Mouse (Mus musculus) thymus, postnatal 0 days (tissue): Measurements from ENCODE around the gene 2310030G06Rik. TPM values are rescaled to one million over a fixed set of nuclear protein-coding genes. Genes with fewer than 3 reads are reported as not detected.

Experiments
- DNase-seq: peaks from one replicate; pipeline ENCODE4 v3.0.0-alpha.2; 2015; ENCODE audit warnings: low spot score
- polyA plus RNA-seq: library from polyadenylated mRNA; unstranded; fragments of >200 nt; fragmentation: Nextera tagmentation; extraction: Ambion mirVana; gene quantifications from 2 replicates; pipeline ENCODE4 v1.2.1, GENCODE M21; 2015

Gene 2310030G06Rik
- polyA plus RNA-seq, 1 experiment from 2014 or later, result 6.2 TPM

DNA sequence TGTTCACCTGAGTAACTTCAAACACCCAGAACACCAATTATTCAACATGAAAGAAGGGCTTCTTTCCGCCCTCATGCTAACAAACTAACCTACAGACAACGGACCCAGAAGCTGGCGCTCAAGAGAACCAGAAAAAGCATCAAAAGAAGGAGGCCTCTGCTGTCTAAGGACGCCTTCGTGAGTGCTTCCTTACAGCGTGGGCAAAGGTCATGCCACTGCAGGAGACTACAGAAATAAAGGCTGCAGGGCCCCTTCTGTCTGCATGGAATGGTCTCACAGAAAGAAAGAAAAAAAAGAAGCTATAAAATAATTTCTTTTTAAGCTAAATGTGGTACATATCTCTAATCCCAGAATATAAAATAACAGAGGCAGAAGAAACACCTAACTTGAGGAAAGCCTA, 41.4 kb downstream of the 2310030G06Rik start:
- DNase-seq, result no peak

DNA sequence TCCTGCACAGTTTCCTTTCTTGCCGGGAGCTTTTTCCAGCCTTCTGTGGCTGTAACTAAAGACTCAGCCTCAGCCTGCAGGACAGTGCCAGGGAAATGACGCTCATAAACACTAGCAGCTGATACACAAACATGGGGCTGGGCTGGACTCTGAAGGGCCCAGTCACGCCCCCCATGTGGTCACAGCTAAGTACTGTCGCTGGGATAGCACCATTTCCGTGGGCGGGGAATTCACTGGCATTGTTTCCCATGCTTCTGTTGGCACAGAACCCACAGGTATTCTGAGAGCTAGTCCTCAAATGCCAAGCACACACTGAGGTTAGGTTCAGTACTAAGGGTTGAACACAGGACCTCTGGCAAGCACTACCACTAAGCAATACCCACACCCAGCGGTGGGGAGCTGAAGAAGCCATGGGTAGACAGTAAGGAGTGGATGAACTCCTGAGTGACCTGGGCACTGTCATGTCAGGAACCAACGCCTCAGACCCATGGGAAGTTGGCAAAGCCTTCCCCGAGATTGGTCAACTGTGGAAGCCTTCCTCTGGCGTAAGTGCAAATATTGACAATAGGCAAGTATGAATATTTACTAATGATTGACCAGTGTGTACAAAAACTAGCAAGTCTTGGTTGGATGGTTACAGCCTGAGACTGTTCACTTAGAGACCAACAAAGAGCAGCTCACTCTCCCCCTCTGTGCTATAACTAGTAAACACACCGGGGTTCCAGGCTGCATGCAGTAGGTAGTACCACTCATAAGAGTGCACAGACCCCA, 45.2 kb downstream of the 2310030G06Rik start:
- no peak for DNase-seq

DNA sequence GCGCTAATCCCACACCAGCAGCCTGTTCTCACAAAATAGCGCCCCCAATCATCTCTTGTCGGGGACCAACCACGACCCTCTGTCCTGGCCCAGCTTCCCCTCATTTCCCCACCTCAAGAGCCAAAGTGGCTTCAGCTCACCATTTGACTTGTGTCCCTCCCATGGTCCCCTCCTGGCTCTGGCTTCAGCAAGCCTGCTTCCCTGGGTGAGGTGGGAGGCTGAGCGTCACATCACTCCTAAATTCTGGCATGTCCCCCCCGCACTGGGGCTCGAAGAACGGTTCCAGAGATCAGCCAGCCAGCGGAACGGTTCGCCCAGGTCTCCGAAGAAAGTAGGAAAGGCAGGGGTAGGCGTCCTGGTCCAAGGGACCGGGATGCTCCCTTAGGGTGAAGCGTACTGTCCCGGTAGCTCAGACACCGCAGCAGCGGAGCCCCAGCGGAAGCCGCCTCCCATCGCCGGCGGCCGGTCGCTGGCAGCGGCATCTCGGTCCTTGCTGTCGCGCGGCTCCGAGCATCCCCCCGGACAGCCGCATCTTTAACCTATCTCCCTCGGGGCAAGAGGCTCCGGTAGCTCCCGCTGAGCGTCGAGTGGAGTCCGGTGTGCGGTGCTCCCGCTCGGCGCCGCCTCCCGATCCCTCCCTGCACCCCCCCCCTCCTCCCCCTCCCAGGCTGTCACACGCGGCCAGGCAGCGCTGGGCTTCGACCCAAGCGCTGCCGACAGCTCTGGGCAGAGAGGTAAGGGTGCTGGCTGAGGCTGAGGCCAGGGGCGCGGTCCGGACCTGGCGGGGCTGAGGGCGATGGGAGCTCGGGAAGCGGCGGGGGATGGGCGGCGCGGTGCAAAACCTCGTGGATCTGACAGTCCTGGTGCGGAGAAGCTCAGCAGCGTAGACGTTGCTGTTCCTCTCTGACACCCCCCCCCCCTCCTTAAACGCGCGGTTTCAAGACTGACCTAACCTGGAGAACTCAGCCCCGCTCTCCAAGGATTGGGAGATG, 47.6 kb downstream of the 2310030G06Rik start:
- peak; percentile 14 for DNase-seq

DNA sequence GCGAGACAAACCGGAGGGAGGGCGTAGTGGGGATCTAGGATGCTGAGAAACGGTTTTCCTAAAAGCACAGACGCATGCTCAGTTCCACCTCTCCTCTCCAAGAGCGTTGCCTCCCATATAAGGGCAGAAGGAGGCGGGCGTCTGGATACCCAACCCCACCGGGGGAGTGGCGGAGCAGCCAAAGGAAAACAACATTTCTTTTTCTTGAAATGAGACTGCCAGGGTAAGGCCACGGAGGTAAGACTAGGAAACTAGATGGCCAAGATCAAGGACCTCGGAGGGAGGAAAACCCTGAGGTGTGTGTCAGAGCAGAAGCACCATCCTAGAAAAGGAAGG, 48.7 kb downstream of the 2310030G06Rik start:
- DNase-seq, result peak; percentile 33

DNA sequence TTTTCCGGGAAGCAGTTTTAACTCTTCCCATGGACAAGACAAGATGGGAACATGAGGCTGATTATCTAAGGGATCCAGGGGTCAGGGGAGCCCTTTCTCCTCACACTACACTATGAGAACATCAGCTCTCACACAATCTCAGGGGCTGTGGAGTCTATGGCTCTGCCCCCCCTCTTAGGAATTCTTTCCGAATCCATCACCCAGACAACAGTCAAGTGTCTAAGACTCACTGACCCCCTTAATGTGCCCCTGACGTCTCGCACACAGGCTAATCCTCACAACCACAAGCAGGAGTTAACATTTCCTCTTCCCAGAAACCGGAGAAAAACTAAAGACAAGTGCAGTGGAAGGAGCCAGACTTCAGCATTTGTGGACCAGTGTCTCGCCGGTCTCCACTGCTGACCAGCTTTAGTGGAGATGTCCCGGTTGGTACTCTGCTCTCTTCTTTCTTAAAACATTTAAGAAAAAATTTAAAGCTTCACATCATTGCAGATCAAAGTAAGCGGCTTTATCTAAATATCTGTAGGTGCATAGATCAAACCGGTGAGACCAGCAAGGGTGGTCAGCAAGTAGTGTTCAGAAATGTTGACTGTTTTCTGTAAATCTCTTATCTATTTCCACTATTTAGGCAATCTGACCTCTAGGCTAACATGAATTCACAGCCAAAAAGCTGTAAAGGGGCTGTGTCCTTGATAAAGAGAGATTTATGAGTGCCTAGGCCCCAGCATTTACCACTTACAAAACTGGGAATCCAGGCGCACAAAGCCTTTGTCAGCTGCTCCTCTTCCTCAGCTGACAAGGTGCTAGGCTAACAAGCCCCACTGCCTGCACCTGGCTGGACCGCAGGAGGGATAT, 49.3 kb downstream of the 2310030G06Rik start:
- DNase-seq, result no peak

DNA sequence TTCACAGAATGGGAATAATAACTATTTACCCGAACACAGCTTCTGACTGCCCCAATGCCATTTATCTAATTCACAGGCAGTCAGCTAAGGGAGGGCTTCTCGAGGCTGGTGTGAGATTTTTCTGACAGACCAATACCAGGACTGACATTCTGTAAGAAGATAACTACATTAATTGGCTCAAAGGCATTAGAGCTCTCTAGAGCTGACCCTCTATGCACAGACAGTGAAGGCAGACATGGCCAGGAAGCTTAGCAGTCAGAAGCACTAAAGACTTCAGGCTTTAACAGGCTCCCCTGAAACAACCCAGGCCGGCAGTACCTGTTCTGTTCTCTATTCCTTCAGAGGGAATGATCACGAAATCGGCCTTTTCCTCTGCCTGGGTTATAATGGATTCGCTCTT, 51.2 kb downstream of the 2310030G06Rik start:
- DNase-seq, result no peak

DNA sequence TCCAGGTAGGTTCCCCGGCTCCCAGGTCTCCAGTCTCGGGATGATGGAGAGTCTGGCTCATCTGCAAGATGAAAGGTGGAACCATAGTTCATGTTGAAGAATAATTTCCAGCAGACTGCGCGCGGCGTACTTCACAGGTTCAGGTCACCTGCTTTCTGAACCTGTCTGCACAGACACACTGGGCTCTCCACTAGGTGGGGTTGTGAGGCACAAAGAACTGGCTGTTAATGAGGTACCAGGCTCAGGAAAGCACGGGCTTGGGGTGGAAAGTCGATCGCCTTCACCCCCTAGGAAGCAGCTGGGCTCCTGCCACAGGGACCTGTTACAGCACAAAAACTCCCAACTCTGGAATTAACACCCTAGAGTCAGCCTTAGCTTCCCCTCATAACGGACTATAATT, 52.7 kb downstream of the 2310030G06Rik start:
- peak; percentile 65 for DNase-seq

DNA sequence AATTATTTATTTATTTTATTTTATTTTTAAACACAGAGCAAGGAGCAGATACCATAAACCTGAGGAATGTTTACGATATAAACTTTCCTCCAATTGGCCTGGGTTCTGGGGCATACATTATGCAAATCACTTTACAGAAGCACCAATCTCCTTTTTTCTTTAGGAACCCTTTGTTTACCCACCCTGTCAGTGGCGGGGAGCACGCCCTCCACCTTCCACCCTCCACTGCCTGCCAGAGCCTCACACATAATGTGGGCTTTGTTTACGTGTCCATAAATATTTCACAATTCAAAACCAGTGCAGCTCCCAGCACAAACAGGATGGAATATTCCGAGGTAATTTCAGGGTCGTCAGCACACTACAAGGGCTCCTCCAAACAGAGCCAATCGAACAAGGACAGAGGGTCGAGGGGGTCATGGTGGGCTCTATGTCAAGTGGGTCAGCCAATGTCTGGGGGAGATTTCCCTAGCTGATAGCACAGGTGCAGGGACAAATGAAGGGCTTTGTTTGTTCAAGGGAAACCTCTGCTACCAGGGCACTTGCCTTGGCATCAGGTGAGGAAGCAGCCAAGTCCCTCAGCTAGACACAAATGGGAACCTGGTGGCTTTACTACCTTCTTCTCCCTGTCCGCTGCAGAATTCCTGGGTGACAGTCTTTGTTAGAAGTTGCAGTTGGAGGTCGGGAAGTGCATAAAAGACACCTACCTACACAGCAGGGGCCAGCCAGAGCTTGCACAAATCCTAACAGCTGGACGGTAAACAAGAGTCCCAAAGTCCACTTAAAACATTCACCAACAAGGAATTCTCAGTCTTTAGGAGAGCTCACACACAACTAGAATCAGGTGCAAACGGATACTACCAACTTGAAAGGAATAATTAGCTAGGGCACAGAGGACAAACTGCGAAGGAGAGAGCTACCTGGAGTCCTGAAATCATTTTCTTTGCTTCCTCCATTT, 53.4 kb downstream of the 2310030G06Rik start:
- no peak for DNase-seq

Other genes with a start within 250 kb of the 2310030G06Rik start
- 141 and 158 TPM in 2 replicates for gene Pts, start 217.8 kb downstream of the 2310030G06Rik start, polyA plus RNA-seq
- gene Il18, start 191.7 kb downstream of the 2310030G06Rik start, polyA plus RNA-seq, result 25.7 and 28.5 TPM in 2 replicates
- 0.39 and 0.45 TPM in 2 replicates for gene Bco2, start 191.4 kb downstream of the 2310030G06Rik start, polyA plus RNA-seq
- not detected in 2 replicates for gene Tex12, start 185.2 kb downstream of the 2310030G06Rik start, polyA plus RNA-seq
- gene Sdhd, start 142.7 kb downstream of the 2310030G06Rik start, polyA plus RNA-seq, result 303 and 309 TPM in 2 replicates
- gene Timm8b, start 142.6 kb downstream of the 2310030G06Rik start, polyA plus RNA-seq, result 282 and 312 TPM in 2 replicates
- gene Pih1d2, start 129.2 kb downstream of the 2310030G06Rik start, polyA plus RNA-seq, result 2.5 and 3.2 TPM in 2 replicates
- gene Nkapd1, start 129.1 kb downstream of the 2310030G06Rik start, polyA plus RNA-seq, result 26.4 and 30.9 TPM in 2 replicates
- 37.4 and 42.7 TPM in 2 replicates for gene Dlat, start 86.8 kb downstream of the 2310030G06Rik start, polyA plus RNA-seq
- 0.91 and 1.0 TPM in 2 replicates for gene Dixdc1, start 7.0 kb downstream of the 2310030G06Rik start, polyA plus RNA-seq
- 17.2 and 17.5 TPM in 2 replicates for gene Cryab, start 4.8 kb upstream of the 2310030G06Rik start, polyA plus RNA-seq
- 2.0 and 2.7 TPM in 2 replicates for gene Hspb2, start 5.8 kb upstream of the 2310030G06Rik start, polyA plus RNA-seq
- gene Fdxacb1, start 21.7 kb upstream of the 2310030G06Rik start, polyA plus RNA-seq, result 8.4 and 9.1 TPM in 2 replicates
- gene Alg9, start 28.5 kb upstream of the 2310030G06Rik start, polyA plus RNA-seq, result 17.2 and 19.1 TPM in 2 replicates
- gene 1110032A03Rik, start 29.0 kb upstream of the 2310030G06Rik start, polyA plus RNA-seq, result 33.2 and 39.6 TPM in 2 replicates
- gene Ppp2r1b, start 98.8 kb upstream of the 2310030G06Rik start, polyA plus RNA-seq, result 47.0 and 48.7 TPM in 2 replicates